Mouse (Mus musculus) myocyte (in vitro differentiated cells): Measurements from ENCODE around the gene Tbcel.

ENCODE experiments used
- CEBPB ChIP-seq: IDR thresholded peaks from 2 replicates; pipeline ENCODE4 v1.6.1; 2011; ENCODE audit warnings: mild to moderate bottlenecking, moderate library complexity; ENCODE audit not compliant: poor library complexity, insufficient read depth, severe bottlenecking
- E2F4 ChIP-seq: IDR thresholded peaks from one replicate; pipeline ENCODE4 v1.6.1; 2011; ENCODE audit warnings: mild to moderate bottlenecking, control low read depth, moderate library complexity; ENCODE audit not compliant: insufficient read depth
- MAX ChIP-seq: IDR thresholded peaks from one replicate; pipeline ENCODE4 v1.6.1; 2011; ENCODE audit warnings: low read depth, mild to moderate bottlenecking, control low read depth
- MYOD1 ChIP-seq, 3 experiments: IDR thresholded peaks; one replicate each; pipeline ENCODE4 v1.6.1; 2011; ENCODE audit warnings: control low read depth in 2 of 3, low read depth in 2 of 3, mild to moderate bottlenecking in 2 of 3, moderate library complexity in 1 of 3; ENCODE audit not compliant: insufficient read length in 2 of 3, control insufficient read depth in 1 of 3
- MYOG ChIP-seq, 3 experiments: IDR thresholded peaks; one replicate each; pipeline ENCODE4 v1.6.1; 2011; ENCODE audit warnings: control low read depth in 2 of 3, low read depth in 2 of 3, mild to moderate bottlenecking in 2 of 3; ENCODE audit not compliant: insufficient read length in 2 of 3, control insufficient read depth in 1 of 3, insufficient read depth in 1 of 3
- POLR2A ChIP-seq: IDR thresholded peaks from one replicate; pipeline ENCODE4 v1.6.1; 2011; ENCODE audit warnings: low read depth, mild to moderate bottlenecking, control low read depth, moderate library complexity; ENCODE audit not compliant: insufficient read length
- POLR2AphosphoS2 ChIP-seq: IDR thresholded peaks from one replicate; pipeline ENCODE4 v1.6.1; 2011; ENCODE audit warnings: low read depth, control low read depth; ENCODE audit not compliant: insufficient read length
- REST ChIP-seq: IDR thresholded peaks from one replicate; pipeline ENCODE4 v1.6.1; 2011; ENCODE audit warnings: mild to moderate bottlenecking, control low read depth, moderate library complexity; ENCODE audit not compliant: insufficient read depth, insufficient read length
- TCF12 ChIP-seq: IDR thresholded peaks from one replicate; pipeline ENCODE4 v1.6.1; 2011; ENCODE audit warnings: mild to moderate bottlenecking, control low read depth; ENCODE audit not compliant: poor library complexity, insufficient read depth, severe bottlenecking
- TCF3 ChIP-seq: IDR thresholded peaks from one replicate; pipeline ENCODE4 v1.6.1; 2011; ENCODE audit warnings: low read depth, control low read depth; ENCODE audit not compliant: insufficient read length
- USF1 ChIP-seq: IDR thresholded peaks from one replicate; pipeline ENCODE4 v1.6.1; 2011; ENCODE audit warnings: low read depth, mild to moderate bottlenecking, control low read depth, moderate library complexity

GRCm38 (mm10) chr9:42468360-42468759, 39.2 kb downstream of the Tbcel start:
- TF ChIP-seq POLR2A (no peak), TCF12 (no peak), E2F4 (no peak), CEBPB (no peak), USF1 (no peak), MYOD1 (IDR thresholded peaks at IDR 0.05; ENCODE audit: control insufficient read depth in 1 of 3, insufficient read length in 2 of 3, low read depth in 2 of 3) (no peak), REST (no peak), MAX (no peak), POLR2AphosphoS2 (no peak), TCF3 (no peak), MYOG (IDR thresholded peaks at IDR 0.05; ENCODE audit: control insufficient read depth in 1 of 3, insufficient read depth in 1 of 3, insufficient read length in 2 of 3, low read depth in 2 of 3) (no peak)
